Mouse (Mus musculus): Measurements from ENCODE around the gene Fat1. TPM values are rescaled to one million over a fixed set of nuclear protein-coding genes. Genes with fewer than 3 reads are reported as not detected.

Gene Fat1
- total and polyA plus RNA-seq, 3 experiments, result 9.8 to 18.7 (median 16.6) TPM

- Histone ChIP-seq H3K9ac (ENCODE audit: low read depth, low read length) (no peak overlapping the region), H3K4me1 (ENCODE audit: control insufficient read depth, insufficient read depth, low read length) (no peaks in the 10 kb centered on the region; the same call in 1 of the 2 replicates), H3K27me3 (ENCODE audit: control insufficient read depth, insufficient read depth, low read length) (no peaks in the 10 kb centered on the region), H3K4me3 (no peak overlapping the region), H3K36me3 (ENCODE audit: control insufficient read depth, insufficient read depth, low read length) (no peaks in the 10 kb centered on the region; the same call in 1 of the 2 replicates), H3K79me2 (replicated peaks; ENCODE audit: control insufficient read depth, insufficient read depth, low read length) (no peaks in the 10 kb centered on the region; the same call in 1 of the 2 replicates), H3K27ac (peak overlapping the region; percentile 79)
- no peak for DNase-seq
- 66% methylated on average over 9 of the region's 9 CpGs for WGBS
- intact Hi-C loops (cut with DNase I), result no loop called here
- TF ChIP-seq EP300 (IDR thresholded peaks at IDR 0.05; ENCODE audit: insufficient read depth, low read depth, low read length) (no peak), CTCF (IDR thresholded peaks at IDR 0.05) (no peak), POLR2A (IDR thresholded peaks at IDR 0.05; ENCODE audit: insufficient read depth, low read depth, low read length) (no peak)
Measured at GRCm38 (mm10) chr8:44978622-44979021, 43.4 kb downstream of the Fat1 start.

- H3K4me1 ChIP-seq (ENCODE audit: control insufficient read depth, insufficient read depth, low read length), result peaks cover 2% of the 10 kb centered on the region; the same call in 1 of the 2 replicates
- intact Hi-C loops (cut with DNase I), result no loop called here
- peak overlapping the region; percentile 79 for H3K27ac ChIP-seq
- H3K79me2 ChIP-seq (replicated peaks; ENCODE audit: control insufficient read depth, insufficient read depth, low read length), result no peaks in the 10 kb centered on the region; the same call in 1 of the 2 replicates
- H3K36me3 ChIP-seq (ENCODE audit: control insufficient read depth, insufficient read depth, low read length), result no peaks in the 10 kb centered on the region; the same call in 1 of the 2 replicates
- no peak overlapping the region for H3K4me3 ChIP-seq
- no peak for DNase-seq
- TF ChIP-seq EP300 (IDR thresholded peaks at IDR 0.05; ENCODE audit: insufficient read depth, low read depth, low read length), result no peak
- TF ChIP-seq CTCF (IDR thresholded peaks at IDR 0.05), result 0 out of 2 replicates have a peak, but pooled peaks have one; percentile 11
- WGBS, result 21% methylated on average over 6 of the region's 6 CpGs
- no peaks in the 10 kb centered on the region for H3K27me3 ChIP-seq (ENCODE audit: control insufficient read depth, insufficient read depth, low read length)
- no peak overlapping the region for H3K9ac ChIP-seq (ENCODE audit: low read depth, low read length)
Measured at GRCm38 (mm10) chr8:44979245-44979644, 44.0 kb downstream of the Fat1 start.

GRCm38 (mm10) chr8:44980030-44980429 lies 44.8 kb downstream of the Fat1 start:
- no peak overlapping the region for H3K9ac ChIP-seq (ENCODE audit: low read depth, low read length)
- peak overlapping the region; percentile 79 for H3K27ac ChIP-seq
- peaks cover 2% of the 10 kb centered on the region; the same call in 1 of the 2 replicates for H3K4me1 ChIP-seq (ENCODE audit: control insufficient read depth, insufficient read depth, low read length)
- no peaks in the 10 kb centered on the region; the same call in 1 of the 2 replicates for H3K36me3 ChIP-seq (ENCODE audit: control insufficient read depth, insufficient read depth, low read length)
- intact Hi-C loops (cut with DNase I), result loop anchor here (2.0 kb wide), 1 partner anchor 41 kb away; no protein-coding TSS in a partner anchor
- DNase-seq, result peak; percentile 62 to 80
- no peak overlapping the region for H3K4me3 ChIP-seq
- H3K27me3 ChIP-seq (ENCODE audit: control insufficient read depth, insufficient read depth, low read length), result no peaks in the 10 kb centered on the region
- H3K79me2 ChIP-seq (replicated peaks; ENCODE audit: control insufficient read depth, insufficient read depth, low read length), result no peaks in the 10 kb centered on the region; the same call in 1 of the 2 replicates
- no peak for TF ChIP-seq EP300 (IDR thresholded peaks at IDR 0.05; ENCODE audit: insufficient read depth, low read depth, low read length)
- TF ChIP-seq CTCF (IDR thresholded peaks at IDR 0.05), result no peak
- TF ChIP-seq POLR2A (IDR thresholded peaks at IDR 0.05; ENCODE audit: insufficient read depth, low read depth, low read length), result peak; percentile 75; the same call in 1 of the 2 replicates
- 54% methylated on average over 12 of the region's 12 CpGs for WGBS

GRCm38 (mm10) chr8:44985326-44986288 lies 50.4 kb downstream of the Fat1 start:
- peaks cover 2% of the 10 kb centered on the region; the same call in 1 of the 2 replicates for H3K4me1 ChIP-seq (ENCODE audit: control insufficient read depth, insufficient read depth, low read length)
- no peak for TF ChIP-seq EP300 (IDR thresholded peaks at IDR 0.05; ENCODE audit: insufficient read depth, low read depth, low read length)
- TF ChIP-seq CTCF (IDR thresholded peaks at IDR 0.05), result peak; percentile 71
- H3K9ac ChIP-seq (ENCODE audit: low read depth, low read length), result no peak overlapping the region
- intact Hi-C loops (cut with DNase I), result no loop called here
- H3K27ac ChIP-seq, result no peak overlapping the region
- H3K79me2 ChIP-seq (replicated peaks; ENCODE audit: control insufficient read depth, insufficient read depth, low read length), result no peaks in the 10 kb centered on the region; the same call in 1 of the 2 replicates
- WGBS, result 25% methylated on average over 10 of the region's 10 CpGs
- no peaks in the 10 kb centered on the region for H3K27me3 ChIP-seq (ENCODE audit: control insufficient read depth, insufficient read depth, low read length)
- DNase-seq, result no peak
- H3K4me3 ChIP-seq, result no peak overlapping the region
- no peaks in the 10 kb centered on the region for H3K36me3 ChIP-seq (ENCODE audit: control insufficient read depth, insufficient read depth, low read length)

- H3K9ac ChIP-seq (ENCODE audit: low read depth, low read length), result no peak overlapping the region
- H3K27me3 ChIP-seq (ENCODE audit: control insufficient read depth, insufficient read depth, low read length), result no peaks in the 10 kb centered on the region
- DNase-seq, result no peak
- TF ChIP-seq POLR2A (IDR thresholded peaks at IDR 0.05; ENCODE audit: insufficient read depth, low read depth, low read length), result no peak
- TF ChIP-seq EP300 (IDR thresholded peaks at IDR 0.05; ENCODE audit: insufficient read depth, low read depth, low read length), result no peak
- no peak for TF ChIP-seq CTCF (IDR thresholded peaks at IDR 0.05)
- intact Hi-C loops (cut with DNase I), result loop anchor here (10.0 kb wide), 1 partner anchor 297 kb away; no protein-coding TSS in a partner anchor
- H3K27ac ChIP-seq, result no peak overlapping the region
- no peaks in the 10 kb centered on the region for H3K79me2 ChIP-seq (replicated peaks; ENCODE audit: control insufficient read depth, insufficient read depth, low read length)
- H3K4me1 ChIP-seq (ENCODE audit: control insufficient read depth, insufficient read depth, low read length), result no peaks in the 10 kb centered on the region
- WGBS, result 54% methylated on average over 21 of the region's 21 CpGs
- no peak overlapping the region for H3K4me3 ChIP-seq
- H3K36me3 ChIP-seq (ENCODE audit: control insufficient read depth, insufficient read depth, low read length), result no peaks in the 10 kb centered on the region
Measured at GRCm38 (mm10) chr8:44991700-44992487, 56.6 kb downstream of the Fat1 start.
